Mouse (Mus musculus): ENCODE measurements around the gene Htr1d. TPM values are rescaled to one million over a fixed set of nuclear protein-coding genes. Genes with fewer than 3 reads are reported as not detected.

Htr1d gene
- total and polyA plus RNA-seq, 2 experiments from 2014 or later = 5.1 to 5.9 TPM

- H3K27me3 ChIP-seq (ENCODE audit: insufficient read depth, low read length) = peaks cover 5% of the 10 kb centered on the region; the same call in 1 of the 2 replicates
- no peaks in the 10 kb centered on the region for H3K9me3 ChIP-seq (ENCODE audit: low read length)
- peak overlapping the region; percentile 96 for H3K4me2 ChIP-seq (ENCODE audit: low read depth, low read length, poor library complexity, severe bottlenecking)
- DNase-seq (ENCODE audit: low spot score) (peak; percentile 16), ATAC-seq (ENCODE audit: low FRiP score) (no peak; the same call in 1 of the 2 replicates)
- H3K9ac ChIP-seq (replicated peaks; ENCODE audit: low read length, poor library complexity, severe bottlenecking) = peak overlapping the region; percentile 81; the same call in 1 of the 2 replicates
- 14% methylated on average over 6 of the region's 6 CpGs for WGBS
- H3K4me1 ChIP-seq (ENCODE audit: insufficient read depth, low read length) = no peaks in the 10 kb centered on the region
- peak overlapping the region; percentile 73 for H3K4me3 ChIP-seq (ENCODE audit: low read depth, low read length)
- no peaks in the 10 kb centered on the region for H3K36me3 ChIP-seq (ENCODE audit: insufficient read depth, low read length)
- no peak for TF ChIP-seq CTCF (IDR thresholded peaks at IDR 0.05)
- H3K27ac ChIP-seq (ENCODE audit: low read depth, low read length) = no peak overlapping the region
These were observed 38.4 kb downstream of the Htr1d start for GRCm38 (mm10) chr4:136461761-136462085.

- Histone ChIP-seq H3K36me3 (ENCODE audit: insufficient read depth, low read length) (no peaks in the 10 kb centered on the region), H3K27ac (ENCODE audit: low read depth, low read length) (peak within 1 kb of the TSS; percentile 72), H3K27me3 (ENCODE audit: insufficient read depth, low read length) (peaks cover 5% of the 10 kb centered on the region; the same call in 1 of the 2 replicates), H3K4me1 (ENCODE audit: insufficient read depth, low read length) (no peaks in the 10 kb centered on the region), H3K9ac (replicated peaks; ENCODE audit: low read length, poor library complexity, severe bottlenecking) (peak within 1 kb of the TSS; percentile 81), H3K9me3 (ENCODE audit: low read length) (no peaks in the 10 kb centered on the region), H3K4me2 (ENCODE audit: low read depth, low read length, poor library complexity, severe bottlenecking) (peak within 1 kb of the TSS; percentile 96), H3K4me3 (ENCODE audit: low read depth, low read length) (peak within 1 kb of the TSS; percentile 73)
- DNase-seq (ENCODE audit: low spot score) = peak; percentile 55
- WGBS = under 1% methylated on average over 60 of the region's 64 CpGs
- ATAC-seq (ENCODE audit: low FRiP score) = peak; percentile 71
- peak; percentile 36; the same call in 1 of the 2 replicates for TF ChIP-seq CTCF (IDR thresholded peaks at IDR 0.05)
These were observed 38.9 kb downstream of the Htr1d start, which contains the start of gene 6030445D17Rik for GRCm38 (mm10) chr4:136462086-136462838. Gene 6030445D17Rik, plus strand, starts transcription at chr4:136462250.

DNA sequence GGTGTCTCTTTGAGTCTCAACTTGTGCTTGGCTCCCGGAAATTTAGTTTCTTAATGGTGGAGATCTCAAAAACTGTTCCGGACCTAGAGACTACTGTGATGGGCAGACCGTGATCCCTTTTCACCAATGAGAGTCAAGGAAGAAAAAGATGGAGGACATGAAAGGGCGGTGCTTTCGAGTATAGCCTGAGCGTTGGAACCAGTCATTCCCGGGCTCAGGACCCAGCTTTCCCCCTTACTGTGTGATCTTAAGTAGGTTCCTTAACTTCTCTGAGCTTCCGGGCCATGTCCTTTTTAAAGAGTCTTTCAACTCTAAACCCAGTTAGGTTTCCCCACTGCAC, 39.5 kb downstream of the Htr1d start:
- DNase-seq (ENCODE audit: low spot score) (peak; percentile 69), ATAC-seq (ENCODE audit: low FRiP score) (peak; percentile 69)
- WGBS = 2% methylated on average over 8 of the region's 8 CpGs

GRCm38 (mm10) chr4:136463436-136463835, 40.1 kb downstream of the Htr1d start:
- TF ChIP-seq CTCF (IDR thresholded peaks at IDR 0.05) = no peak
- ATAC-seq (ENCODE audit: low FRiP score) (no peak), DNase-seq (ENCODE audit: low spot score) (no peak)
- Histone ChIP-seq H3K4me1 (ENCODE audit: insufficient read depth, low read length) (no peaks in the 10 kb centered on the region), H3K27ac (ENCODE audit: low read depth, low read length) (no peak overlapping the region), H3K9me3 (ENCODE audit: low read length) (no peaks in the 10 kb centered on the region), H3K9ac (replicated peaks; ENCODE audit: low read length, poor library complexity, severe bottlenecking) (0 out of 2 replicates have a peak overlapping the region, but pooled peaks have one; percentile 19), H3K4me3 (ENCODE audit: low read depth, low read length) (peak overlapping the region; percentile 73), H3K27me3 (ENCODE audit: insufficient read depth, low read length) (peaks cover 5% of the 10 kb centered on the region; the same call in 1 of the 2 replicates), H3K36me3 (ENCODE audit: insufficient read depth, low read length) (no peaks in the 10 kb centered on the region), H3K4me2 (ENCODE audit: low read depth, low read length, poor library complexity, severe bottlenecking) (peak overlapping the region; percentile 96)
- WGBS = 10% methylated on average over 9 of the region's 9 CpGs

More for the DNA sequence above, 39.5 kb downstream of the Htr1d start:
- Histone ChIP-seq H3K27ac (ENCODE audit: low read depth, low read length) (peak overlapping the region; percentile 72), H3K9ac (replicated peaks; ENCODE audit: low read length, poor library complexity, severe bottlenecking) (peak overlapping the region; percentile 81; the same call in 1 of the 2 replicates), H3K27me3 (ENCODE audit: insufficient read depth, low read length) (peaks cover 5% of the 10 kb centered on the region; the same call in 1 of the 2 replicates), H3K4me1 (ENCODE audit: insufficient read depth, low read length) (no peaks in the 10 kb centered on the region), H3K36me3 (ENCODE audit: insufficient read depth, low read length) (no peaks in the 10 kb centered on the region), H3K9me3 (ENCODE audit: low read length) (no peaks in the 10 kb centered on the region), H3K4me3 (ENCODE audit: low read depth, low read length) (peak overlapping the region; percentile 73), H3K4me2 (ENCODE audit: low read depth, low read length, poor library complexity, severe bottlenecking) (peak overlapping the region; percentile 96)
- no peak; the same call in 1 of the 2 replicates for TF ChIP-seq CTCF (IDR thresholded peaks at IDR 0.05)

DNA sequence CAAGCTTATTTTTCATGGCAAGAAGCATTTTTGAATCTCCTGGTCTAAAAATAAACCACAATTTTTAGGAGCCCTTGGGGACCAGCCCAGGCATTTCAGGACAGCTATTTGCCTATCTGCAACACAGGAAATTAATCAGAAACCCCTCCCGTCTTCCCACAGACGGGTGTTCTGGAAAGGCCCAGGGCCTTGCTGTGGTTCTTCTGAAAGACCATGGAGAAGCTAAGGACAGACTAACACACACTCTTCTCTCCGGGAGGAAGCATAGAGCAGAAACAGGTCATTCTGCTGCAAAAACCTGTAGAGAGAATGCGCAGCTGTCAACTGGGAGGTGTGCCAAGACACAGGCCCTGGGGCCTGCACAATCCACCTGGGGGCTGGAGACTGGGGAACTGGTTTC, 42.9 kb downstream of the Htr1d start:
- Histone ChIP-seq H3K36me3 (ENCODE audit: insufficient read depth, low read length) (no peaks in the 10 kb centered on the region), H3K27me3 (ENCODE audit: insufficient read depth, low read length) (peaks cover 5% of the 10 kb centered on the region; the same call in 1 of the 2 replicates), H3K9me3 (ENCODE audit: low read length) (no peaks in the 10 kb centered on the region), H3K4me2 (ENCODE audit: low read depth, low read length, poor library complexity, severe bottlenecking) (no peak overlapping the region), H3K4me1 (ENCODE audit: insufficient read depth, low read length) (no peaks in the 10 kb centered on the region), H3K9ac (replicated peaks; ENCODE audit: low read length, poor library complexity, severe bottlenecking) (no peak overlapping the region), H3K4me3 (ENCODE audit: low read depth, low read length) (no peak overlapping the region), H3K27ac (ENCODE audit: low read depth, low read length) (no peak overlapping the region)
- ATAC-seq (ENCODE audit: low FRiP score) (no peak), DNase-seq (ENCODE audit: low spot score) (peak; percentile 33)
- TF ChIP-seq CTCF (IDR thresholded peaks at IDR 0.05) = no peak
- WGBS = 68% methylated on average over 4 of the region's 4 CpGs

Data from midbrain, postnatal 0 days (tissue).